Mouse (Mus musculus) ES-E14 (cell line): Measurements from ENCODE around the gene Thoc7.

Source experiments
- CHD2 ChIP-seq: IDR thresholded peaks from 2 replicates; pipeline ENCODE4 v1.6.1; 2014; ENCODE audit warnings: mild to moderate bottlenecking, low read depth, low read length, inconsistent platforms
- HCFC1 ChIP-seq: IDR thresholded peaks from 2 replicates; pipeline ENCODE4 v1.6.1; 2012; ENCODE audit warnings: low read length, inconsistent platforms, borderline replicate concordance; ENCODE audit not compliant: insufficient read depth
- ZC3H11A ChIP-seq: IDR thresholded peaks from 2 replicates; pipeline ENCODE4 v1.6.1; 2012; ENCODE audit warnings: low read depth, mild to moderate bottlenecking, inconsistent platforms, low read length, borderline replicate concordance
- ZNF384 ChIP-seq: IDR thresholded peaks from 2 replicates; pipeline ENCODE4 v1.6.1; 2012; ENCODE audit warnings: low read depth, low read length, inconsistent platforms

DNA sequence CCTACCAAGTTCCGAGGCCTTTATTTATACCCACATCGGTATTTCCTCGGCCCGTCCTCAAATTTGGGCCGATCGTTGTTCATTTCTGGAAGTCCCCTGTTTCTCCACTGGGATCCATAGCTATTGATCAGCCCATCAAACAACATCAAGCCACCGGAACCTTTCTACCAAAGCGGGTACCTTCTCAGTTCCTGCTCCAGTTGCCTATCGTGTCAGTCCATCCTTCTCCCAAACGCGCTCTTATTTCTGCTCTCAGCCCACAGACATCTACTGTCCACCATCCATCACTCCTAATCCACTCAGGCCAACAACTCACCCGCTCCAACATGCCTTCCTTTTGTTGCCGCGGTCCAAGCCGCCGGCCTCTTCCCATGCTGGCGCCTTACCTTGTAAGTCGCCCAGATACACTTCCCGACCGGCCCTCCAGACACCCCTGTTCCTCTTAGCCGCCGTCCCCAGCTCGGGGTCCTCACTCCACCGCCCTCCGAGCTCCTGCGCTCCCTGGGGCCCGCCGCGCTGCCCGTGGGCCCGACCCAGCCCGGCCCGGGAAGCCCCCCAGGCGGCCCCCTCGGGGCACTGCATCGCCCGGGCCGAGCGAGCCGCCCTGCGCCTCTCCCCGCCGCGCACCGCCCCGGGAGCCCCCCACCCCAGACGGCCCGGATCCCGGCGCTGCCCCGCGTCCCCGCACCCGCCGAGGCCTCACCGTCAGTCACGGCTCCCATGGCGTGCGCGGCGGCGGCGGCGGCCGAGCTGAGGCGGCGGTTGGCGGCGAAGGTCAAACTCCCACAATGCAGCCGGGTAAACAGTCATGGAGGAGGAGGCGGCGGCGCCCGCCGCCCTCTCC lies 948 bp downstream of the Thoc7 start:
- no peak for TF ChIP-seq ZNF384
- TF ChIP-seq HCFC1 = no peak
- TF ChIP-seq CHD2 = no peak
- no peak for TF ChIP-seq ZC3H11A
